Mouse (Mus musculus) thymus, postnatal 14 days (tissue): ENCODE results near the gene Suox.
"Not testable (repeated sequence)": the region's sequence is repeated elsewhere in the genome, so short reads cannot be mapped to it uniquely, and the experiment has no call there.

Experiments used
- DNase-seq: peaks from one replicate; pipeline ENCODE4 v3.0.0; 2021

Gene Suox

GRCm38 (mm10) chr10:128663441-128664220, 10.2 kb downstream of the Suox start:
- DNase-seq: no peak

GRCm38 (mm10) chr10:128662465-128662864, 11.4 kb downstream of the Suox start:
- no peak for DNase-seq

- DNase-seq: no peak
Measured at GRCm38 (mm10) chr10:128659490-128659889, 14.4 kb downstream of the Suox start.

- no peak for DNase-seq
Measured at GRCm38 (mm10) chr10:128657844-128658243, 16.0 kb downstream of the Suox start.

- DNase-seq: no peak
Measured at GRCm38 (mm10) chr10:128656731-128657130, 17.1 kb downstream of the Suox start.

GRCm38 (mm10) chr10:128655254-128655653, 18.6 kb downstream of the Suox start:
- no peak for DNase-seq

GRCm38 (mm10) chr10:128653866-128654265, 20.0 kb downstream of the Suox start:
- DNase-seq: no peak

GRCm38 (mm10) chr10:128646139-128647089, 27.5 kb downstream of the Suox start:
- peak; percentile 52 for DNase-seq

GRCm38 (mm10) chr10:128645111-128646011, 28.5 kb downstream of the Suox start, which contains the start of gene Ikzf4:
Ikzf4 (minus strand) TSS chr10:128645991.
- DNase-seq: peak; percentile 57

- no peak for DNase-seq
Measured at GRCm38 (mm10) chr10:128642749-128643148, 31.1 kb downstream of the Suox start.

GRCm38 (mm10) chr10:128641871-128642270, 32.0 kb downstream of the Suox start:
- no peak for DNase-seq

- no peak for DNase-seq
Measured at GRCm38 (mm10) chr10:128640891-128641290, 33.0 kb downstream of the Suox start.

GRCm38 (mm10) chr10:128639999-128640398, 33.9 kb downstream of the Suox start:
- no peak for DNase-seq

- DNase-seq: peak; percentile 86
Measured at GRCm38 (mm10) chr10:128637011-128637410, 36.9 kb downstream of the Suox start.

GRCm38 (mm10) chr10:128636561-128636960, 37.3 kb downstream of the Suox start:
- DNase-seq: peak; percentile 70

- DNase-seq: no peak
Measured at GRCm38 (mm10) chr10:128635697-128636096, 38.2 kb downstream of the Suox start.

GRCm38 (mm10) chr10:128631571-128631970, 42.3 kb downstream of the Suox start:
- no peak for DNase-seq

GRCm38 (mm10) chr10:128630306-128630705, 43.6 kb downstream of the Suox start:
- not testable (repeated sequence) for DNase-seq

GRCm38 (mm10) chr10:128629746-128630145, 44.1 kb downstream of the Suox start:
- DNase-seq: no peak

GRCm38 (mm10) chr10:128627398-128628317, 46.2 kb downstream of the Suox start:
- no peak for DNase-seq
